Mouse (Mus musculus) liver, postnatal 0 days (tissue): ENCODE measurements at regions not wholly inside any gene's neighbourhood (a gene's known extent, or its start where the extent isn't known, plus 50 kb on each side); places are given as distances from the start of the nearest gene placed in this dataset.

Experiments used
- ATAC-seq: fragments of 200-750 bp; cut with Nextera tagmentation; 2 replicates; pipeline ENCODE4 v1.8.0; 2017; ENCODE audit warnings: mild to moderate bottlenecking, moderate library complexity
- DNase-seq: peaks from one replicate; pipeline ENCODE4 v3.0.0-alpha.2; 2016
- H3K27ac ChIP-seq: fragments of 300-500 bp; sonication (generic); 2 replicates; pipeline ENCODE4 v1.5.1; 2014; ENCODE audit warnings: antibody characterized with exemption, moderate library complexity, mild to moderate bottlenecking, low read depth
- H3K27me3 ChIP-seq: fragments of 300-500 bp; sonication (generic); 2 replicates; pipeline ENCODE4 v1.6.1; 2014; ENCODE audit warnings: low read length, control low read depth, mixed read lengths; ENCODE audit not compliant: insufficient read depth
- H3K36me3 ChIP-seq: fragments of 300-500 bp; sonication (generic); replicated peaks from 2 replicates; pipeline ENCODE4 v1.6.1; 2014; ENCODE audit warnings: mild to moderate bottlenecking, control low read depth, low read length, moderate library complexity, mixed read lengths; ENCODE audit not compliant: insufficient read depth
- H3K4me1 ChIP-seq: fragments of 300-500 bp; sonication (generic); 2 replicates; pipeline ENCODE4 v1.6.1; 2014; ENCODE audit warnings: antibody characterized with exemption, mild to moderate bottlenecking, control low read depth; ENCODE audit not compliant: insufficient read depth
- H3K4me2 ChIP-seq: fragments of 300-500 bp; sonication (generic); 2 replicates; pipeline ENCODE4 v1.6.1; 2014; ENCODE audit warnings: low read depth, mild to moderate bottlenecking, low read length, moderate library complexity, mixed read lengths
- H3K4me3 ChIP-seq: fragments of 300-500 bp; sonication (generic); 2 replicates; pipeline ENCODE4 v1.5.1; 2014; ENCODE audit warnings: low read depth, low read length
- H3K9ac ChIP-seq: fragments of 300-500 bp; sonication (generic); replicated peaks from 2 replicates; pipeline ENCODE4 v1.6.1; 2014; ENCODE audit warnings: mild to moderate bottlenecking, moderate library complexity
- H3K9me3 ChIP-seq: fragments of 300-500 bp; sonication (generic); 2 replicates; pipeline ENCODE4 v1.6.1; 2016; ENCODE audit warnings: mild to moderate bottlenecking, control low read depth, low read length, mixed read lengths
- CTCF ChIP-seq: sonication (generic); IDR thresholded peaks from 2 replicates; pipeline ENCODE4 v1.5.1; 2016; ENCODE audit warnings: antibody characterized with exemption, low read depth
- EP300 ChIP-seq: IDR thresholded peaks from 2 replicates; pipeline ENCODE4 v1.6.1; 2016; ENCODE audit warnings: antibody characterized with exemption, low read depth, mild to moderate bottlenecking
- WGBS: fragments of 180-500 bp; shearing (Covaris S2); extraction: QIAGEN DNeasy Blood & Tissue Kit; methylation state at CpG from one replicate; pipeline ENCODE4 v1.1.7; 2014; ENCODE audit not compliant: insufficient replicate concordance; 5-methylcytosine and 5-hydroxymethylcytosine counted together

- H3K4me3 ChIP-seq: no peak overlapping the region
- ATAC-seq: peak; percentile 31; the same call in 1 of the 2 replicates
- DNase-seq: no peak
- no peaks in the 10 kb centered on the region for H3K27me3 ChIP-seq
- 69% methylated on average over 10 of the region's 10 CpGs for WGBS
- H3K27ac ChIP-seq: no peak overlapping the region
- H3K36me3 ChIP-seq: no peaks in the 10 kb centered on the region
- no peak overlapping the region for H3K4me2 ChIP-seq
- TF ChIP-seq EP300 (no peak), CTCF (no peak)
- no peak overlapping the region for H3K9ac ChIP-seq
- H3K4me1 ChIP-seq: no peaks in the 10 kb centered on the region
- H3K9me3 ChIP-seq: no peaks in the 10 kb centered on the region
Observed at GRCm38 (mm10) chr10:116678950-116679735, 97.8 kb upstream of the Cnot2 start.

DNA sequence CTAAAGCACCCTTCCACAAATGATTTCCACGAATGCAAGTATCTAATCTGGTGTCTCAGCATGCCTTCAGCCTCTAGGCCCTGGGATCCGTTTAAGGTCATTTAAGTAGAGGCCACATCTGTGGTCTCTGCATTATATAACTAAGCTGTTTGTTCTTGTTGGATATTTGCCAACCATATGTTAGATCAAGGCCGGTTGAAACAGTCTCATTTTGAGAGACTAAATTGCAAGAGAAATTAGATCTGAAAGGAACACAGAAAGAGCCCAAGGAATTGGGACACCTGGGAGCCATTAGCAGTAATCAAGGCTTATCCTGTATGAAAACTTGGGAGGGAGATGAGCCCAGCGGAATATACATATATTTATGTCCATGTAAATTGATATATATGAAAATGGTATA lies 96.6 kb upstream of the Cnot2 start:
- no peaks in the 10 kb centered on the region for H3K36me3 ChIP-seq
- H3K9me3 ChIP-seq: no peaks in the 10 kb centered on the region
- DNase-seq (no peak), ATAC-seq (no peak)
- no peak overlapping the region for H3K9ac ChIP-seq
- H3K27ac ChIP-seq: no peak overlapping the region
- H3K4me1 ChIP-seq: no peaks in the 10 kb centered on the region
- H3K4me2 ChIP-seq: no peak overlapping the region
- H3K27me3 ChIP-seq: no peaks in the 10 kb centered on the region
- no peak for TF ChIP-seq CTCF
- no peak for TF ChIP-seq EP300
- 68% methylated on average over 4 of the region's 4 CpGs for WGBS
- H3K4me3 ChIP-seq: no peak overlapping the region

- Histone ChIP-seq H3K9me3 (no peaks in the 10 kb centered on the region), H3K4me3 (no peak overlapping the region), H3K36me3 (no peaks in the 10 kb centered on the region), H3K4me2 (no peak overlapping the region), H3K27me3 (no peaks in the 10 kb centered on the region), H3K4me1 (no peaks in the 10 kb centered on the region), H3K9ac (no peak overlapping the region), H3K27ac (no peak overlapping the region)
- no peak for ATAC-seq
- no peak for DNase-seq
- WGBS: 71% methylated on average over 7 of the region's 7 CpGs
- TF ChIP-seq CTCF (no peak), EP300 (no peak)
Observed at GRCm38 (mm10) chr10:116675171-116675570, 93.9 kb upstream of the Cnot2 start.

DNA sequence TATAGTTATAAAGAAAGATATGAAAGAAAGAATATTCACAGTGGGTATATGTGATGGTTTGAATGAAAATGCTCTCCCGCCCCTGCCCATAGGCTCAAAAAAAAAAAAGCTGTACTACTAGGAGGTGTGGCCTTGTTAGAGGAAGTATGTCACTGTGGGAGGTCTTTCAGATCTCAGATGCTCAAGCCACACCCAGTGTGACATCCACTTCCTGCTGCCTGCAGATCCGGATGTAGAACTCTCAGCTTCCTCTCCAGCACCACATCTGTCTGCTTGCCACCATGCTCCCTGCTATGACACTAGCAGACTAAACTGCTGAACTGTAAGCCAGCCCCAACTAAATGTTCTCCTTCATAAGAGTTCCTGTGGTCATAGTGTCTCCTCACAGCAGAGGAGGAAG lies 93.0 kb upstream of the Cnot2 start:
- H3K36me3 ChIP-seq: no peaks in the 10 kb centered on the region
- WGBS: 58% methylated on average over 2 of the region's 2 CpGs
- no peak overlapping the region for H3K9ac ChIP-seq
- H3K27ac ChIP-seq: no peak overlapping the region
- DNase-seq: no peak
- H3K4me3 ChIP-seq: no peak overlapping the region
- ATAC-seq: no peak
- no peaks in the 10 kb centered on the region for H3K9me3 ChIP-seq
- TF ChIP-seq CTCF: no peak
- no peak for TF ChIP-seq EP300
- H3K4me1 ChIP-seq: no peaks in the 10 kb centered on the region
- H3K4me2 ChIP-seq: no peak overlapping the region
- H3K27me3 ChIP-seq: no peaks in the 10 kb centered on the region

- no peak overlapping the region for H3K9ac ChIP-seq
- WGBS: 80% methylated on average over 6 of the region's 6 CpGs
- no peak overlapping the region for H3K4me2 ChIP-seq
- no peaks in the 10 kb centered on the region for H3K36me3 ChIP-seq
- no peak overlapping the region for H3K4me3 ChIP-seq
- no peak for TF ChIP-seq EP300
- no peak for TF ChIP-seq CTCF
- no peak overlapping the region for H3K27ac ChIP-seq
- no peaks in the 10 kb centered on the region for H3K4me1 ChIP-seq
- ATAC-seq (no peak), DNase-seq (no peak)
- no peaks in the 10 kb centered on the region for H3K9me3 ChIP-seq
- H3K27me3 ChIP-seq: no peaks in the 10 kb centered on the region
Observed at GRCm38 (mm10) chr10:116658162-116658962, 77.1 kb upstream of the Cnot2 start.

DNA sequence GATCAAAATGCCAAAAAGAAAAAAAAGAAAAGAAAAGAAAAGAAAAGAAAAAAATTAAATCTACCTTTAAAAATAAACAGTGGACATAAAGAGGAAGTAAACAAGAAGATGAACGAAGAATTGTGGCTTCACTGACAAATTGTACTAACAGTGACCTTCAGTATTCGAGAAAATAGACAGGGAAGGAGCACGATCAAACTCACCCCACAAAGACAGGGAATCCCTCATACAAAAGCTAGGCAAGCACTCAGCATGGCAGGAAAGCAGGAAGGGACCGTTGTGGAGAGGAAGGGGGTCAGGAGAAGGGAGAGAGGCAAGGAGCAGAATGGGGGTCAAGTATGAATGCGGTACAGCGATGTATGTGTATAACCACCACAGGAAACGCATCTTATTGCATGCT lies 74.6 kb upstream of the Cnot2 start:
- Histone ChIP-seq H3K9me3 (no peaks in the 10 kb centered on the region), H3K4me3 (no peak overlapping the region), H3K27ac (no peak overlapping the region), H3K4me2 (no peak overlapping the region), H3K9ac (no peak overlapping the region), H3K27me3 (no peaks in the 10 kb centered on the region), H3K36me3 (no peaks in the 10 kb centered on the region), H3K4me1 (no peaks in the 10 kb centered on the region)
- DNase-seq: no peak
- no peak for ATAC-seq
- WGBS: 50% methylated on average over 7 of the region's 7 CpGs
- TF ChIP-seq EP300 (no peak), CTCF (no peak)
